Mouse (Mus musculus) layer of hippocampus, postnatal 14 days (tissue): Measurements from ENCODE around the gene Grik3. TPM values are rescaled to one million over a fixed set of nuclear protein-coding genes. Genes with fewer than 3 reads are reported as not detected.
"Not testable (repeated sequence)": the region's sequence is repeated elsewhere in the genome, so short reads cannot be mapped to it uniquely, and the experiment has no call there.

Source experiments
- DNase-seq, 2 experiments: peaks; one replicate each; pipeline ENCODE4 v3.0.0; 2021 to 2022; ENCODE audit warnings: low spot score in 2 of 2, mixed read lengths in 1 of 2
- total RNA-seq, 2 experiments: library from RNA; stranded (reverse); gene quantifications; 2 replicates each; pipeline ENCODE4 v1.2.3; 2021

The Grik3 gene
- total RNA-seq, 2 experiments from 2014 or later: 19.4 to 24.6 TPM

GRCm38 (mm10) chr4:125587577-125587976 is 97.1 kb downstream of the Grik3 start:
- DNase-seq: no peak

GRCm38 (mm10) chr4:125590241-125590919 is 99.9 kb downstream of the Grik3 start:
- DNase-seq: no peak

GRCm38 (mm10) chr4:125592663-125593062 is 102.2 kb downstream of the Grik3 start:
- no peak for DNase-seq

DNA sequence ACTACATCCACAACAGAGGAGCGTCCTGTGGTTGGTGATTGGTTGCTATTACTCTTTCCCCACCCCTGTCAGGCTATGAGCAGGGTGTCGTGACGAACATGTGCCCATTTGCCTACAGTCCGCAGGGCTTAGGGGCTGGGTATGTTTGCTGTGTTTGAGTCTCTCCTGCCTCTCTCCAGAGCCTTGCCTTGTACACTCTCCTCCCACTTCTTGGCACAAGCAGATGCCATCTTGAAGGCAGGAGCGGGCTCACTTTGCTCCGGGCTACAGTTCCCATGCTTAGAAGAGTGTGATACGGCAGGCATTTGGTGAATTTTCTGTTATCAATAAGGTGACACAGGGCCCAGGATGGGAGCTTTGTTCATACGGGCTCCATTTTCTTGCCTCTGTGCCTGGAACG is 104.5 kb downstream of the Grik3 start:
- DNase-seq: no peak

DNA sequence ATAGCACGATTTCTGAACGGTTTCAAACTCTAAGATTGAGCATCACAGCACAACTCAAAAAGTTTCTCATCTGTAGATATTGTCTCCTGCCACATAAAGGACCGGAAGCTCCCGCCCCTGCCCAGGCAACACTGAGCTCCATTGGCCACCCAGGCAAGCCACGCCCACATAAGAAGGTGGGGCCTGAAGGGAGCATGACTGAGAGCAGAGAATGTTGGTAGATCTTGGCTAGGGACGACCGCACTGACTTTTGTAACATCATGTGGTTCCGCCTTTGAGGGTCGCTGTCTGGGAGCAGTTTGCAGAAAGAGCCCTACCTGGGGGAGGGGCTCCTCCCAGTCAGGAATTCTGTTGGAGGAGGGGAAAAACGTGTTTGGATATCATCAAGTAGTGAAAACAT is 108.2 kb downstream of the Grik3 start:
- no peak for DNase-seq

DNA sequence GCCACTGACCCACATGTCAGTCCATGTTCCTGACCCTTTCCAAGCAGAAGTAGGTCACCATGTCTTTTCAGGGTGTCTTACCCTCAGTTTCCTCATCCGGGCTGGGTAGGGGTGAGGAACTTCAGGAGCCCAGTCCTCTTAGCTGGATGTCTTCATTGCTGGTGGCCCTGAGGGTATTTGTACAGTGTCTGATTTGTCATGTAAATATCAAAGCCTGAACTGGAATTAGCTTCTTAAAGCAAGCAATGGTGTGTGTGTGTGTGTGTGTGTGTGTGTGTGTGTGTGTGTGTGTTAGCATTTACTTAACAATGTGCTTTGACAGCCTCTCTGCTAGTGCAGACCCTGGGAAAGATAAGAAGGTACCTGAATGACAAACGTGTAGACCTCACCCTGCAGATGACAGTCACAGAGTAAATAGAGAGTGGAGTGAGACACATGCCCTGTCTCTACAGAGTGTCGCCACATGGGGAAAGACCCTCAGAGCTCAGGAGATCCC is 109.1 kb downstream of the Grik3 start:
- DNase-seq: no peak

- no peak for DNase-seq
Observed at GRCm38 (mm10) chr4:125600642-125601041, 110.1 kb downstream of the Grik3 start.

- no peak for DNase-seq
Observed at GRCm38 (mm10) chr4:125601301-125601700, 110.8 kb downstream of the Grik3 start.

DNA sequence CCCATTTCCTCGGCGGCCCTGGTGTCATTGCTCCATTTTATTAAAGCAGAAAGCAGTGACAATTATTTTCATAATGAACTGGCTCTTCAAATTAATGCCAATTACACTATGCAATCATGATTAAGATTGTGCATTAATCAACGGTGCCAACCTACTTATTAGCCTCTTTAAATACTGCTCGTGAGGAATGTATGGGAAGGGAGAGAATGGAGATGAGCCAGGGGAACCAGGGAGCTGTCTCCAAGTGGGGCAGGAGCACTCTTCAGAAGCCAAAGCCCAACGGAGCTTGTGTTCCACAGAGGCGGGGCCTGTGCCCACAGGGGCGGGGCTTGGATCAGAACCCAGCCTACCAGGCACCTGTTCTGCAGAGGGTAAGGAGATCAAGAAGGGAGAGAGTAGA is 114.0 kb downstream of the Grik3 start:
- no peak for DNase-seq

- no peak for DNase-seq
Observed at GRCm38 (mm10) chr4:125606147-125606546, 115.6 kb downstream of the Grik3 start.

- DNase-seq: no peak
Observed at GRCm38 (mm10) chr4:125607397-125608042, 117.0 kb downstream of the Grik3 start.

GRCm38 (mm10) chr4:125608896-125609295 is 118.4 kb downstream of the Grik3 start:
- not testable (repeated sequence) for DNase-seq

DNA sequence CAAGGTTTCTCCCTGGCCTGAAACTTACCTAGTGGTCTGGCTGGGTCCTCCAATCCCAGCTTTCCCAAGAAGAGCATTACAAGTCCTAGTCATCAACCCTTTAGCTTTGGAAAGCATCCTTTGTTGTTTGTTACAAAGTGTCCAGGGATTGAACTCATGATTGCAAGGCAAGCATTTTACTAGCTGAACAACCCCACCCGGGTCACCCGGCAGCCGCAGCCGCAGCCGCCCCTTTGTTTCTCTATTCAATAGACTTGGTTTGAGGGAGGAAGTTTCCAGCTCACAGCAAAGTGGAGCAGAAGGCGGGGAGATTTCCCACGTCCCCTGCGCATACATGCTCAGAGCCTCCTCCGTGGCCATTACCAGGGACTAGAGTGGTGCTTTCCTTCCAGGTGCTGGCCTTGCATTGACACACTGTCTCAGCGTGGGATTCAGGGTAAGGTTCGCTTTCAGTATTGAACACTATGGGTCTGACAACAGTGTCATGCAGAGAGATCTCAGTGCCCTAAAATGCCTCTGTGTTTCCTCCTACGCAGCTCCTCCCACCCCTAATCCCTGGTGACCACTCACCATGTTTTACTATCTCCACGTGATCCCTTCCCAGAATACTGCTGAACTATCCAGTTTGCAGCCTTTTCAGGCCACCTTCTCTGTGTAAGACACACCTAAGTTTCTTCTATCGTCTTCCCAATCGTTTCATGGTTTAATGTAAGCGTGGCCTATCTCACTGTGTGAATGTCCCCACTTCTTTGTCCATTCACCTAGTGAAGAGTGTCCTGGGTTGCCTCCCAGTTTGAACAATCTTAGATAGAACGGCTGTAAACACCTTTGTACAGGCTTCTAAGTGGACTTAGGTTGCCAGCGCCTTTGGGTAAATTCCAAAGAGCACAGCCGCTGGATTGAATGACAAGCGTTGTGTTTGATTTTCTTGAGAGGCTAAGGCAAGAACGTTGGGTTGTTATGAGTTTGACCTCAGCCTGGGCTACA is 119.1 kb downstream of the Grik3 start:
- DNase-seq: no peak

GRCm38 (mm10) chr4:125617851-125618250 is 127.4 kb downstream of the Grik3 start:
- no peak for DNase-seq

- DNase-seq: no peak
Observed at GRCm38 (mm10) chr4:125618524-125619320, 128.2 kb downstream of the Grik3 start.

- DNase-seq: no peak
Observed at GRCm38 (mm10) chr4:125624885-125625678, 134.6 kb downstream of the Grik3 start.

DNA sequence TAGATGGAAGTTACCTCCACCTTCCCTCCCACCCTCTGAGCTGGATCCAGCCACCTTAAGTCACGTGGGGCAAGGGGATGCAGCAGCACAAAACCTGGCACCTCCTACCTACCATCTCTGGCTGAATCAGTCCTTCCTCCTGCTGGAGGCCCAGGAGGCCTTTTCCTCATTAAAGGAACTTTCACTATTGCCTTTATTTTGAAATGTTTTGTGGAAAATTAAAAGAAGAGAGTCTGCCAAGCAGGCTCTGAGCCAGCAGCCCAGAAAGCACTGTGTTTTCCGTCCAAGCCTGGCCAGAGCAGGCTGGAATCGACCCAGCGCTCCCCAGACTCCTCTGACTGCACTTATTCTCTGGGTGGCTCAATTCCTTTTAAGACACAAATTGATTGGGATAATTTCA is 139.0 kb downstream of the Grik3 start:
- peak; percentile 45 to 75 for DNase-seq

DNA sequence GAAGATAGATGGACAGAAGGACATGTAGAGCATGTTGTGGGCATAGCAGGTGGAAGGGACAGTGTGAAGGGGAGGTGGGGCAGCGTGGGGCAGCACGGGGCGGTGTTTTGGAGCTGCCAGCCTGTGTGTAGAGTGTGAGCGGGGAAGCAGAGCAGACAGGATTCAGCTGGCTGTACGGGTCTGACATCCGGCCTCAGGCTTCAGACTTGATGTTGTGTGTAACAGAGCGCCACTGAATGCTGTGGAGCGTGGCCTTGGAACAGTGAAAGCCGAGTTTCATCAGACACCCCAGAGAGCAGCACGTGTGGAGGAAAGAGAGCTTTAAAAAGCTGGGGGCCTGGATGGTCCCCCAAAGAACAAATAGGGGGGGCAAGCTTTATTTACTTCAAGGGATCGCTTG is 144.5 kb downstream of the Grik3 start:
- DNase-seq: no peak

DNA sequence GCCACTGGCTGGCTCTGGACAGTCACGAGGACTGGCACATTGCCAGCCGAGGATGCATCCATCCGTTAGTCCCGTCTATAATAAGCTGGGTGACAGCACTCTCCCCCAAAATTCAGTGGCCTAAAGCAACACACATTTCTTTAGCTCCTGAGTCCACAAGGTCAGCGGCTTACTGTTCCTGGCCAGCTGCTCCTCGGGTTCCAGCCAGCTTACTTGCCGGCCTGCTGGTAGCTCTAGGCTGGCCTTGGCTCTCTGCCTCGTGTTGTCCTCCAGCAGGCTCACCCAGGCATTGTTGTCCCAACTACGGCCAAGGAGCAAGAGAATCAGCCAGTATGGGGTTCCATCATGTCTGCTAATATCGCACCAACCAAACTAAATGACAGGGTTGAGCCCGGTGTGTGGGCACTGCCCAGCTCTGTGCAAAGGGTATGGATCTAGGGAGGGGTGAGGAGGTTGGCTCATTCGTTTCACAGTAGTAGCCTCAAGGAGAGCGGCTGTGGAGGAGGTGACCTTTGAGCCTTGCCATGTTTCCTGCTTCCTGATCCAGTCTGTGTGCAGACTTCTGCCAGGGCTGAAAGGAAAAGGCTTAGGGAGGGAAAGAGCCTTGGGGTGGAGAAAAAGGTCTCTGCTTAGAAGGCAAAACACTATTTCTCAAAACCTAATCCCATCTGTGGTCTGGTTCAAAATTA is 146.3 kb downstream of the Grik3 start:
- DNase-seq: peak in 1 of 2 experiments; percentile 9
